Mouse (Mus musculus) v-Abl transformed pro-B cells (cell line): ENCODE results near the gene Meis1.

Source experiments
- in situ Hi-C, 2 experiments: fragments of 400-800 bp; cut with MboI; formaldehyde crosslinking; loops; one replicate each; pipeline ENCODE4 v1.15.1; 2025; ENCODE audit not compliant: unreplicated experiment in 2 of 2

Meis1 gene

GRCm38 (mm10) chr11:18912311-18913019 lies 106.3 kb downstream of the Meis1 start:
- in situ Hi-C loops, result no loop called here

GRCm38 (mm10) chr11:18906866-18907265 lies 111.9 kb downstream of the Meis1 start:
- in situ Hi-C loops, result no loop called here

- in situ Hi-C loops, result no loop called here
These were observed 113.4 kb downstream of the Meis1 start for GRCm38 (mm10) chr11:18905431-18905830.

GRCm38 (mm10) chr11:18904880-18905279 lies 113.9 kb downstream of the Meis1 start:
- in situ Hi-C loops, result no loop called here

GRCm38 (mm10) chr11:18904285-18904684 lies 114.5 kb downstream of the Meis1 start:
- in situ Hi-C loops, result no loop called here

- in situ Hi-C loops, result no loop called here
These were observed 118.3 kb downstream of the Meis1 start for GRCm38 (mm10) chr11:18900489-18900888.

GRCm38 (mm10) chr11:18898862-18899261 lies 119.9 kb downstream of the Meis1 start:
- in situ Hi-C loops, result no loop called here

- in situ Hi-C loops, result no loop called here
These were observed 120.7 kb downstream of the Meis1 start for GRCm38 (mm10) chr11:18897921-18898646.

GRCm38 (mm10) chr11:18897250-18897649 lies 121.5 kb downstream of the Meis1 start:
- in situ Hi-C loops, result no loop called here

- in situ Hi-C loops, result no loop called here
These were observed 126.3 kb downstream of the Meis1 start for GRCm38 (mm10) chr11:18892470-18892869.

GRCm38 (mm10) chr11:18889139-18889538 lies 129.6 kb downstream of the Meis1 start:
- in situ Hi-C loops, result no loop called here

GRCm38 (mm10) chr11:18888651-18889050 lies 130.1 kb downstream of the Meis1 start:
- in situ Hi-C loops, result no loop called here

GRCm38 (mm10) chr11:18885729-18886325 lies 133.0 kb downstream of the Meis1 start:
- in situ Hi-C loops, result no loop called here

GRCm38 (mm10) chr11:18885036-18885728 lies 133.6 kb downstream of the Meis1 start:
- in situ Hi-C loops, result no loop called here

GRCm38 (mm10) chr11:18883987-18884386 lies 134.8 kb downstream of the Meis1 start:
- in situ Hi-C loops, result no loop called here

GRCm38 (mm10) chr11:18883507-18883881 lies 135.3 kb downstream of the Meis1 start:
- in situ Hi-C loops, result no loop called here

GRCm38 (mm10) chr11:18882747-18883506 lies 135.9 kb downstream of the Meis1 start:
- in situ Hi-C loops, result no loop called here

- in situ Hi-C loops, result no loop called here
These were observed 136.5 kb downstream of the Meis1 start for GRCm38 (mm10) chr11:18882315-18882714.

- in situ Hi-C loops, result no loop called here
These were observed 138.0 kb downstream of the Meis1 start for GRCm38 (mm10) chr11:18880806-18881205.

- in situ Hi-C loops, result no loop called here
These were observed 139.3 kb downstream of the Meis1 start for GRCm38 (mm10) chr11:18879456-18879818.
